Mouse (Mus musculus) testis, adult 2 months (tissue): ENCODE data around the gene Ccn6. TPM values are rescaled to one million over a fixed set of nuclear protein-coding genes. Genes with fewer than 3 reads are reported as not detected.

Experiments used
- H3K27ac ChIP-seq: fragments of 200-500 bp; 2 replicates; pipeline ENCODE4 v1.5.1; 2012; ENCODE audit warnings: low read depth, low read length; ENCODE audit not compliant: control insufficient read depth, insufficient read depth
- H3K27me3 ChIP-seq: fragments of 200-500 bp; 2 replicates; pipeline ENCODE4 v1.6.1; 2012; ENCODE audit warnings: mild to moderate bottlenecking, low read length, moderate library complexity; ENCODE audit not compliant: control insufficient read depth, insufficient read depth
- H3K36me3 ChIP-seq: fragments of 200-500 bp; 2 replicates; pipeline ENCODE4 v1.6.1; 2012; ENCODE audit warnings: mild to moderate bottlenecking, low read length; ENCODE audit not compliant: control insufficient read depth, insufficient read depth
- H3K4me1 ChIP-seq: fragments of 200-500 bp; 2 replicates; pipeline ENCODE4 v1.6.1; 2012; ENCODE audit warnings: low read length; ENCODE audit not compliant: control insufficient read depth, insufficient read depth
- H3K4me3 ChIP-seq: fragments of 200-500 bp; 2 replicates; pipeline ENCODE4 v1.5.1; 2012; ENCODE audit warnings: low read depth, mild to moderate bottlenecking, low read length, moderate library complexity, mixed read lengths; ENCODE audit not compliant: control insufficient read depth
- CTCF ChIP-seq: fragments of 200-500 bp; IDR thresholded peaks from 2 replicates; pipeline ENCODE4 v1.5.1; 2012; ENCODE audit warnings: low read depth, mild to moderate bottlenecking, inconsistent platforms, low read length, moderate library complexity; ENCODE audit not compliant: control insufficient read depth, insufficient read depth, insufficient replicate concordance
- POLR2A ChIP-seq: fragments of 200-500 bp; IDR thresholded peaks from 2 replicates; pipeline ENCODE4 v1.6.1; 2012; ENCODE audit warnings: low read depth, mild to moderate bottlenecking, inconsistent platforms, low read length, moderate library complexity; ENCODE audit not compliant: control insufficient read depth
- polyA plus RNA-seq: library from polyadenylated mRNA; depleted of rRNA; stranded (reverse); fragments of >200 nt; gene quantifications from 2 replicates; pipeline ENCODE4 v1.2.3, GENCODE M21; 2012

Gene Ccn6
- polyA plus RNA-seq, 1 experiment, result not detected

GRCm38 (mm10) chr10:39158306-39158705 lies 5.3 kb downstream of the Ccn6 start:
- no peak for TF ChIP-seq POLR2A
- TF ChIP-seq CTCF, result no peak
- Histone ChIP-seq H3K36me3 (no peaks in the 10 kb centered on the region; the same call in 1 of the 2 replicates), H3K27ac (no peak overlapping the region), H3K4me3 (no peak overlapping the region), H3K27me3 (no peaks in the 10 kb centered on the region), H3K4me1 (no peaks in the 10 kb centered on the region)

- Histone ChIP-seq H3K4me3 (no peak overlapping the region), H3K27me3 (no peaks in the 10 kb centered on the region), H3K36me3 (no peaks in the 10 kb centered on the region; the same call in 1 of the 2 replicates), H3K27ac (no peak overlapping the region), H3K4me1 (no peaks in the 10 kb centered on the region)
- TF ChIP-seq POLR2A (no peak), CTCF (no peak)
Observed at GRCm38 (mm10) chr10:39157321-39157720, 6.3 kb downstream of the Ccn6 start.

- no peak overlapping the region for H3K27ac ChIP-seq
- no peak overlapping the region for H3K4me3 ChIP-seq
- H3K36me3 ChIP-seq, result no peaks in the 10 kb centered on the region; the same call in 1 of the 2 replicates
- no peak for TF ChIP-seq POLR2A
- TF ChIP-seq CTCF, result no peak
- no peaks in the 10 kb centered on the region for H3K27me3 ChIP-seq
- no peaks in the 10 kb centered on the region for H3K4me1 ChIP-seq
Observed at GRCm38 (mm10) chr10:39156719-39157118, 6.9 kb downstream of the Ccn6 start.

- Histone ChIP-seq H3K36me3 (peaks cover 3% of the 10 kb centered on the region), H3K27me3 (no peaks in the 10 kb centered on the region), H3K4me3 (no peak overlapping the region), H3K4me1 (no peaks in the 10 kb centered on the region), H3K27ac (no peak overlapping the region)
- no peak for TF ChIP-seq POLR2A
- no peak for TF ChIP-seq CTCF
Observed at GRCm38 (mm10) chr10:39142216-39142615, 21.4 kb downstream of the Ccn6 start.

GRCm38 (mm10) chr10:39141401-39141800 lies 22.2 kb downstream of the Ccn6 start:
- Histone ChIP-seq H3K36me3 (peaks cover 3% of the 10 kb centered on the region), H3K27ac (no peak overlapping the region), H3K4me1 (no peaks in the 10 kb centered on the region), H3K4me3 (no peak overlapping the region), H3K27me3 (no peaks in the 10 kb centered on the region)
- TF ChIP-seq CTCF (no peak), POLR2A (no peak)

GRCm38 (mm10) chr10:39140843-39141242 lies 22.8 kb downstream of the Ccn6 start:
- Histone ChIP-seq H3K27ac (no peak overlapping the region), H3K27me3 (no peaks in the 10 kb centered on the region), H3K36me3 (peaks cover 3% of the 10 kb centered on the region), H3K4me1 (no peaks in the 10 kb centered on the region), H3K4me3 (no peak overlapping the region)
- TF ChIP-seq POLR2A (no peak), CTCF (no peak)

- H3K4me1 ChIP-seq, result peaks cover 2% of the 10 kb centered on the region; the same call in 1 of the 2 replicates
- H3K36me3 ChIP-seq, result no peaks in the 10 kb centered on the region; the same call in 1 of the 2 replicates
- H3K27me3 ChIP-seq, result no peaks in the 10 kb centered on the region
- no peak overlapping the region for H3K27ac ChIP-seq
- TF ChIP-seq POLR2A (no peak), CTCF (no peak)
- H3K4me3 ChIP-seq, result no peak overlapping the region
Observed at GRCm38 (mm10) chr10:39138761-39139160, 24.8 kb downstream of the Ccn6 start.

- H3K4me1 ChIP-seq, result peaks cover 2% of the 10 kb centered on the region; the same call in 1 of the 2 replicates
- H3K36me3 ChIP-seq, result no peaks in the 10 kb centered on the region; the same call in 1 of the 2 replicates
- H3K27ac ChIP-seq, result no peak overlapping the region
Observed at GRCm38 (mm10) chr10:39137766-39138165, 25.8 kb downstream of the Ccn6 start.

More at GRCm38 (mm10) chr10:39137766-39138165, 25.8 kb downstream of the Ccn6 start:
- TF ChIP-seq POLR2A, result no peak
- no peak for TF ChIP-seq CTCF
- Histone ChIP-seq H3K27me3 (no peaks in the 10 kb centered on the region), H3K4me3 (no peak overlapping the region)
